Mouse (Mus musculus) gastrocnemius, adult 2 months (tissue): ENCODE data around the gene Slc35c2. TPM values are rescaled to one million over a fixed set of nuclear protein-coding genes. Genes with fewer than 3 reads are reported as not detected.

Experiments used
- DNase-seq: peaks from one replicate; pipeline ENCODE4 v3.0.0; 2022
- H3K27ac ChIP-seq: fragments of 200-600 bp; 2 replicates; pipeline ENCODE4 v1.8.1; 2022; ENCODE audit warnings: mild to moderate bottlenecking
- H3K4me3 ChIP-seq: fragments of 200-600 bp; 2 replicates; pipeline ENCODE4 v1.8.1; 2022; ENCODE audit warnings: mild to moderate bottlenecking, moderate library complexity
- CTCF ChIP-seq: fragments of 200-600 bp; IDR thresholded peaks from 2 replicates; pipeline ENCODE4 v1.8.1; 2022; ENCODE audit warnings: antibody characterized with exemption, mild to moderate bottlenecking, moderate library complexity
- intact Hi-C: fragments of 180-260 bp; cut with DNase I; formaldehyde crosslinking; loops from one replicate; pipeline ENCODE4 v1.15.1; 2025
- total RNA-seq, 2 experiments: library from RNA; stranded (reverse); gene quantifications; 2 replicates each; pipeline ENCODE4 v1.2.3; 2021

Gene Slc35c2
- total RNA-seq, 2 experiments from 2014 or later, result 19.6 to 20.6 TPM

GRCm38 (mm10) chr2:165240371-165240770, 47.3 kb downstream of the Slc35c2 start:
- intact Hi-C loops, result no loop called here
- DNase-seq, result no peak
- Histone ChIP-seq H3K4me3 (no peak overlapping the region), H3K27ac (no peak overlapping the region)
- TF ChIP-seq CTCF, result no peak

GRCm38 (mm10) chr2:165239533-165240144, 48.0 kb downstream of the Slc35c2 start:
- no peak for TF ChIP-seq CTCF
- DNase-seq, result no peak
- intact Hi-C loops, result loop anchor here (5.0 kb wide), 1 partner anchor 38 kb away; no protein-coding TSS in a partner anchor
- no peak overlapping the region for H3K27ac ChIP-seq
- H3K4me3 ChIP-seq, result no peak overlapping the region

GRCm38 (mm10) chr2:165238416-165239145, 49.1 kb downstream of the Slc35c2 start:
- intact Hi-C loops, result loop anchor here (5.0 kb wide), 1 partner anchor 39 kb away; no protein-coding TSS in a partner anchor
- Histone ChIP-seq H3K27ac (no peak overlapping the region), H3K4me3 (no peak overlapping the region)
- no peak for TF ChIP-seq CTCF
- DNase-seq, result no peak

GRCm38 (mm10) chr2:165234613-165235291, 52.9 kb downstream of the Slc35c2 start, which contains the start of gene Cdh22:
TSS of gene Cdh22 (minus strand) at chr2:165234853.
- DNase-seq, result peak; percentile 56
- H3K4me3 ChIP-seq, result peak within 1 kb of the TSS; percentile 79

GRCm38 (mm10) chr2:165234291-165234612, 53.4 kb downstream of the Slc35c2 start:
- intact Hi-C loops, result no loop called here
- no peak overlapping the region for H3K27ac ChIP-seq
- DNase-seq, result peak; percentile 29
- TF ChIP-seq CTCF, result no peak
- peak overlapping the region; percentile 79 for H3K4me3 ChIP-seq

More at GRCm38 (mm10) chr2:165234613-165235291, 52.9 kb downstream of the Slc35c2 start, which contains the start of gene Cdh22:
- intact Hi-C loops, result loop anchor here (5.0 kb wide), 1 partner anchor 43 kb away; no protein-coding TSS in a partner anchor
- no peak within 1 kb of the TSS for H3K27ac ChIP-seq
- TF ChIP-seq CTCF, result peak; percentile 41; the same call in 1 of the 2 replicates

- Histone ChIP-seq H3K4me3 (peak overlapping the region; percentile 79), H3K27ac (no peak overlapping the region)
- intact Hi-C loops, result loop anchor here (1.0 to 2.0 kb wide), 2 partner anchors 104 to 127 kb away; no protein-coding TSS in a partner anchor
- DNase-seq, result peak; percentile 74
- TF ChIP-seq CTCF, result peak; percentile 82
Measured at GRCm38 (mm10) chr2:165233491-165234290, 54.0 kb downstream of the Slc35c2 start.

- no peak for DNase-seq
- no peak for TF ChIP-seq CTCF
- Histone ChIP-seq H3K27ac (no peak overlapping the region), H3K4me3 (no peak overlapping the region)
- intact Hi-C loops, result no loop called here
Measured at GRCm38 (mm10) chr2:165229050-165229449, 58.6 kb downstream of the Slc35c2 start.

Other genes starting within 250 kb of the Slc35c2 start
- gene Cd40, start 232.2 kb downstream of the Slc35c2 start, total RNA-seq, result under 1 TPM; 0.69 to 0.75 TPM
- gene 1700025C18Rik, start 197.1 kb downstream of the Slc35c2 start, total RNA-seq, result not detected
- gene Cdh22, start 53.0 kb downstream of the Slc35c2 start, total RNA-seq, result under 1 TPM; 0.36 to 0.64 TPM
- gene Elmo2, start 38.6 kb upstream of the Slc35c2 start, total RNA-seq, result 10 to 100 TPM; 12.8 to 15.0 TPM
- gene Zfp663, start 80.9 kb upstream of the Slc35c2 start, total RNA-seq, result not detected
- gene Zfp334, start 100.4 kb upstream of the Slc35c2 start, total RNA-seq, result 1 to 10 TPM; 2.3 TPM
- under 1 TPM in 1 of 2 experiments, not detected in 1; 0.11 TPM for gene Ocstamp, start 112.5 kb upstream of the Slc35c2 start, total RNA-seq
- gene Slc13a3, start 185.4 kb upstream of the Slc35c2 start, total RNA-seq, result under 1 TPM in 1 of 2 experiments, not detected in 1; 0.08 TPM
- 10 to 100 TPM; 10.7 to 11.6 TPM for gene Trp53rka, start 205.5 kb upstream of the Slc35c2 start, total RNA-seq
- 1 to 10 TPM in 1 of 2 experiments, under 1 TPM in 1; 0.89 to 1.6 TPM for gene Slc2a10, start 215.9 kb upstream of the Slc35c2 start, total RNA-seq